19 mouse cellular contexts compared by ENCODE assay signal in genomic region chr3:87553196-87553935, GRCm38 (mm10). TPM values are rescaled to one million over a fixed set of nuclear protein-coding genes. Genes with fewer than 3 reads are reported as not detected.
A peak's percentile ranks its signal among the peaks of the same experiment; 100 is the strongest.
DNase-seq lines count a peak whose midpoint lies in the region; ATAC-seq and TF ChIP-seq lines count a peak whose summit lies in the region.
"Had no signal": no experiment of that assay in that cellular context is flagged by ENCODE, and none has a peak within 500 bp of the region (broad histone marks: within the 10 kb centered on the region; RNA-seq: fewer than 3 reads in every experiment).

No protein-coding gene starts in this region.

- peak; percentile 38 to 45 for DNase-seq in heart, adult 18-20 months
- no peak for DNase-seq in heart, embryonic 10.5 days (ENCODE audit: low spot score)
- peak; percentile 17 for DNase-seq in lung, embryonic 14.5 days
- no peak for DNase-seq in lung, postnatal 4 days
- DNase-seq in fat pad, adult 2 months (ENCODE audit: extremely low read depth, low read depth, low spot score): peak; percentile 100
- peak; percentile 44 for DNase-seq in lung, postnatal 36 days
- no peak for DNase-seq in MN1 (ENCODE audit: low spot score)
- DNase-seq: cerebellum, adult 18-20 months; forebrain, postnatal 0 days; gastrocnemius, adult 2 months; kidney, adult 9 months; kidney, postnatal 4 days; right cerebral cortex, postnatal 4 days; thymus, postnatal 25 days had no signal

- TF ChIP-seq CTCF in lung, embryonic 14.5 days (IDR thresholded peaks at IDR 0.05; ENCODE audit: low read depth): no peak

- no peak overlapping the region for H3K4me2 ChIP-seq in lung, embryonic 14.5 days
- H3K4me2 ChIP-seq: embryonic facial prominence, embryonic 12.5 days; liver, embryonic 12.5 days; midbrain, embryonic 11.5 days; neural tube, embryonic 13.5 days had no signal

- H3K4me1 ChIP-seq in heart, embryonic 10.5 days: peaks cover 30% of the 10 kb centered on the region
- H3K4me1 ChIP-seq in lung, embryonic 14.5 days (ENCODE audit: insufficient read depth): no peaks in the 10 kb centered on the region
- H3K4me1 ChIP-seq: liver, embryonic 12.5 days had no signal

- no peak overlapping the region for H3K9ac ChIP-seq in lung, embryonic 14.5 days
- H3K9ac ChIP-seq: embryonic facial prominence, embryonic 12.5 days; forebrain, postnatal 0 days; liver, embryonic 12.5 days; neural tube, embryonic 13.5 days had no signal

- no peaks in the 10 kb centered on the region for H3K36me3 ChIP-seq in heart, embryonic 10.5 days
- H3K36me3 ChIP-seq in lung, embryonic 14.5 days (ENCODE audit: insufficient read depth): no peaks in the 10 kb centered on the region
- H3K36me3 ChIP-seq: embryonic facial prominence, embryonic 12.5 days; liver, embryonic 12.5 days; neural tube, embryonic 13.5 days had no signal

- 80% methylated on average over 11 of the region's 11 CpGs for WGBS in heart, embryonic 10.5 days
- WGBS in lung, embryonic 14.5 days: 56% methylated on average over 11 of the region's 11 CpGs

- H3K4me3 ChIP-seq in heart, embryonic 10.5 days: no peak overlapping the region
- no peak overlapping the region for H3K4me3 ChIP-seq in lung, embryonic 14.5 days (ENCODE audit: low read depth, low read length)
- H3K4me3 ChIP-seq: embryonic facial prominence, embryonic 12.5 days; gastrocnemius, adult 2 months; heart, adult 2 months; liver, embryonic 12.5 days; neural tube, embryonic 13.5 days had no signal

- peaks cover 35% of the 10 kb centered on the region for H3K27me3 ChIP-seq in heart, embryonic 10.5 days (ENCODE audit: insufficient read depth, poor library complexity, severe bottlenecking)
- H3K27me3 ChIP-seq in lung, embryonic 14.5 days (ENCODE audit: insufficient read depth, low read length): 0 out of 2 replicates have a peak, but pooled peaks cover 3% of the 10 kb centered on the region
- H3K27me3 ChIP-seq: neural tube, embryonic 13.5 days had no signal

- no peaks in the 10 kb centered on the region for H3K9me3 ChIP-seq in heart, embryonic 10.5 days
- no peaks in the 10 kb centered on the region for H3K9me3 ChIP-seq in lung, embryonic 14.5 days (ENCODE audit: low read depth, low read length)
- H3K9me3 ChIP-seq: embryonic facial prominence, embryonic 12.5 days; liver, embryonic 12.5 days; neural tube, embryonic 13.5 days had no signal

- no peak overlapping the region for H3K27ac ChIP-seq in heart, embryonic 10.5 days
- no peak overlapping the region for H3K27ac ChIP-seq in lung, embryonic 14.5 days (ENCODE audit: low read depth)
- H3K27ac ChIP-seq: embryonic facial prominence, embryonic 12.5 days; gastrocnemius, adult 2 months; heart, adult 2 months; liver, embryonic 12.5 days; neural tube, embryonic 13.5 days had no signal

- no peak for ATAC-seq in lung, embryonic 14.5 days (ENCODE audit: insufficient read depth)
- ATAC-seq: forebrain, postnatal 0 days; liver, embryonic 12.5 days had no signal

RNA-seq across cellular contexts. Expression of gene Etv3, which starts 28.2 kb away (rescaled TPM):
- 10 to 100 TPM; 18.6 to 20.9 TPM for total RNA-seq in heart, adult 18-20 months (2021)
- polyA plus RNA-seq in heart, embryonic 10.5 days (2016; fragmentation: Nextera tagmentation; extraction: Ambion mirVana): 11.7 and 13.1 TPM in 2 replicates
- polyA plus RNA-seq in lung, embryonic 14.5 days (2014; fragmentation: Nextera tagmentation; extraction: Ambion mirVana): 10.8 and 12.8 TPM in 2 replicates

Comparison
In these comparisons a context has a peak if more than half of its experiments do, and no peak if none do; other contexts are left out.
1. DNase-seq: peak in heart, adult 18-20 months (2 of 2), lung, embryonic 14.5 days (single experiment), fat pad, adult 2 months (single experiment) and lung, postnatal 36 days (single experiment); none in heart, embryonic 10.5 days (single experiment), lung, postnatal 4 days (0 of 2) and MN1 (single experiment).